Mouse (Mus musculus) E14TG2a.4 (cell line): ENCODE measurements at regions not wholly inside any gene's neighbourhood (a gene's known extent, or its start where the extent isn't known, plus 50 kb on each side); places are given as distances from the start of the nearest gene placed in this dataset.

Experiments
- CTCF ChIP-seq: conservative IDR thresholded peaks from 2 replicates; pipeline ENCODE4 v1.5.1; 2014; ENCODE audit warnings: low read length
- NANOG ChIP-seq: IDR thresholded peaks from 2 replicates; pipeline ENCODE4 v1.6.1; 2014; ENCODE audit warnings: borderline replicate concordance, low read length, mixed read lengths
- POU5F1 ChIP-seq: IDR thresholded peaks from 2 replicates; pipeline ENCODE4 v1.6.1; 2014; ENCODE audit warnings: low read length, borderline replicate concordance

- no peak for TF ChIP-seq CTCF
- no peak for TF ChIP-seq POU5F1
- no peak for TF ChIP-seq NANOG
These were observed 96.9 kb upstream of the Nr4a3 start for GRCm38 (mm10) chr4:47947869-47948573.
